Comparison of ENCODE assay signal across 8 mouse cellular contexts in the genomic region with DNA sequence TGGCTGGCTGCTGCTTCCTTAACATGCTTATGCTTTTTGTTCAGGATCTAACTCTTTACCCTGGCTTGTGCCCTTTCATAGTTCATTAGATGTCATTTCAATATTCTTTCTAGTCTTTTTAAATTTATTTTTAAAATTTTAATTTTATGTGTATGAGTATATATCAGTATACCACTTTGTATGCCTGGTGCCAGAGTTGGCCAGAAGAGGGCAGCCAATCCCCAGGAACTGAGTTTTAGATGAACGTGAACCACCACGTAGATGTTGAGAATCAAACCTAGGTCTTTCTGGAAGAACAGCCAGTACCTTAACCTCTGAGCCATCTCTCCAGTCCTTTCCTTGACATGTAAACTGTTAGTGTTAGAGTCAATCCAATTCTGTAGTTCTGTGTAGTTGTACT. TPM values are rescaled to one million over a fixed set of nuclear protein-coding genes. Genes with fewer than 3 reads are reported as not detected.
DNase-seq lines count a peak whose midpoint lies in the region; ATAC-seq and TF ChIP-seq lines count a peak whose summit lies in the region.

No protein-coding gene starts in this region.

- no peak for TF ChIP-seq EP300 in stomach, postnatal 0 days (optimal IDR thresholded peaks at IDR 0.05)

- ATAC-seq in kidney, embryonic 14.5 days (ENCODE audit: low FRiP score, low TSS enrichment), result no peak
- ATAC-seq in liver, embryonic 16.5 days (ENCODE audit: low read depth), result peak; percentile 39; the same call in 1 of the 2 replicates
- no peak for ATAC-seq in stomach, postnatal 0 days (ENCODE audit: low FRiP score, low TSS enrichment)
- ATAC-seq in forebrain, embryonic 12.5 days (ENCODE audit: low FRiP score), result no peak

- H3K27me3 ChIP-seq in kidney, embryonic 14.5 days (ENCODE audit: control insufficient read depth, insufficient read depth, low read length), result no peaks in the 10 kb centered on the region
- no peaks in the 10 kb centered on the region for H3K27me3 ChIP-seq in liver, embryonic 16.5 days (ENCODE audit: control insufficient read depth, insufficient read depth, low read depth, low read length)
- H3K27me3 ChIP-seq in stomach, postnatal 0 days (ENCODE audit: control insufficient read depth, insufficient read depth, low read length), result no peaks in the 10 kb centered on the region
- no peaks in the 10 kb centered on the region for H3K27me3 ChIP-seq in forebrain, embryonic 12.5 days

- H3K4me3 ChIP-seq in kidney, embryonic 14.5 days (ENCODE audit: low read length), result no peak overlapping the region
- no peak overlapping the region for H3K4me3 ChIP-seq in liver, embryonic 16.5 days (ENCODE audit: low read depth, low read length)
- no peak overlapping the region for H3K4me3 ChIP-seq in stomach, postnatal 0 days (ENCODE audit: low read depth, low read length)
- no peak overlapping the region for H3K4me3 ChIP-seq in forebrain, embryonic 12.5 days (replicated peaks)

- TF ChIP-seq CTCF in stomach, postnatal 0 days (IDR thresholded peaks at IDR 0.05; ENCODE audit: low read depth), result peak; percentile 52

- no peaks in the 10 kb centered on the region for H3K4me1 ChIP-seq in kidney, embryonic 14.5 days (ENCODE audit: control insufficient read depth, insufficient read depth, low read length)
- H3K4me1 ChIP-seq in liver, embryonic 16.5 days (ENCODE audit: control insufficient read depth, low read depth, low read length), result no peaks in the 10 kb centered on the region; the same call in 1 of the 2 replicates
- no peaks in the 10 kb centered on the region for H3K4me1 ChIP-seq in stomach, postnatal 0 days (replicated peaks; ENCODE audit: control insufficient read depth, insufficient read depth)
- no peaks in the 10 kb centered on the region for H3K4me1 ChIP-seq in forebrain, embryonic 12.5 days

- no peak overlapping the region for H3K9ac ChIP-seq in kidney, embryonic 14.5 days (ENCODE audit: low read depth, low read length)
- no peak overlapping the region for H3K9ac ChIP-seq in liver, embryonic 16.5 days (ENCODE audit: low read depth, low read length)
- H3K9ac ChIP-seq in stomach, postnatal 0 days (ENCODE audit: low read length), result no peak overlapping the region
- no peak overlapping the region for H3K9ac ChIP-seq in forebrain, embryonic 12.5 days

- no peaks in the 10 kb centered on the region for H3K36me3 ChIP-seq in kidney, embryonic 14.5 days (ENCODE audit: control insufficient read depth, insufficient read depth, low read length)
- no peaks in the 10 kb centered on the region; the same call in 1 of the 2 replicates for H3K36me3 ChIP-seq in liver, embryonic 16.5 days (ENCODE audit: control insufficient read depth, insufficient read depth)
- no peaks in the 10 kb centered on the region for H3K36me3 ChIP-seq in stomach, postnatal 0 days (ENCODE audit: control insufficient read depth, insufficient read depth, low read length)
- no peaks in the 10 kb centered on the region for H3K36me3 ChIP-seq in forebrain, embryonic 12.5 days (replicated peaks)

- H3K9me3 ChIP-seq in kidney, embryonic 14.5 days (ENCODE audit: control insufficient read depth, low read length), result no peaks in the 10 kb centered on the region
- no peaks in the 10 kb centered on the region for H3K9me3 ChIP-seq in liver, embryonic 16.5 days (replicated peaks; ENCODE audit: control insufficient read depth, low read length)
- H3K9me3 ChIP-seq in stomach, postnatal 0 days (ENCODE audit: control insufficient read depth, low read length), result no peaks in the 10 kb centered on the region
- no peaks in the 10 kb centered on the region for H3K9me3 ChIP-seq in forebrain, embryonic 12.5 days

- no peak overlapping the region for H3K4me2 ChIP-seq in kidney, embryonic 14.5 days (replicated peaks; ENCODE audit: low read depth, low read length)
- no peak overlapping the region for H3K4me2 ChIP-seq in liver, embryonic 16.5 days (ENCODE audit: low read depth, low read length)
- no peak overlapping the region for H3K4me2 ChIP-seq in stomach, postnatal 0 days (replicated peaks; ENCODE audit: low read depth)
- H3K4me2 ChIP-seq in forebrain, embryonic 12.5 days, result no peak overlapping the region

- whole genome bisulfite sequencing in kidney, embryonic 14.5 days, result 95% methylated on average over 2 of the region's 2 CpGs
- 72% methylated on average over 2 of the region's 2 CpGs for WGBS in liver, embryonic 16.5 days (ENCODE audit: insufficient replicate concordance)
- WGBS in stomach, postnatal 0 days, result 92% methylated on average over 2 of the region's 2 CpGs
- WGBS in forebrain, embryonic 12.5 days, result 94% methylated on average over 2 of the region's 2 CpGs

- DNase-seq in kidney, adult 9 months, result peak; percentile 35
- peak; percentile 14 for DNase-seq in NIH3T3 (ENCODE audit: low read depth)
- DNase-seq in stomach, postnatal 0 days (ENCODE audit: low spot score), result peak; percentile 14
- no peak for DNase-seq in cerebellum, postnatal 36 days
- DNase-seq in layer of hippocampus, adult 8-10 months (ENCODE audit: low spot score in 2 of 2), result no peak

- no peak overlapping the region for H3K27ac ChIP-seq in kidney, embryonic 14.5 days (ENCODE audit: low read depth, low read length)
- no peak overlapping the region for H3K27ac ChIP-seq in liver, embryonic 16.5 days (ENCODE audit: low read length)
- H3K27ac ChIP-seq in stomach, postnatal 0 days (replicated peaks), result no peak overlapping the region
- H3K27ac ChIP-seq in forebrain, embryonic 12.5 days, result no peak overlapping the region

RNA-seq across cellular contexts. Expression of a gene that starts 14.1 kb away (rescaled TPM):
- polyA plus RNA-seq in kidney, embryonic 14.5 days (2014; fragmentation: Nextera tagmentation; extraction: Ambion mirVana), result 10.9 and 18.0 TPM in 2 replicates
- polyA plus RNA-seq in liver, embryonic 16.5 days (2015; fragmentation: Nextera tagmentation; extraction: Ambion mirVana), result 9.9 and 10.4 TPM in 2 replicates
- polyA plus RNA-seq in stomach, postnatal 0 days (2015; fragmentation: Nextera tagmentation; extraction: Ambion mirVana), result 7.9 and 10.1 TPM in 2 replicates
- 18.2 and 22.4 TPM in 2 replicates for polyA plus RNA-seq in forebrain, embryonic 12.5 days (2016; fragmentation: Nextera tagmentation; extraction: Ambion mirVana)
- 10 to 100 TPM; 23.3 to 32.6 (median 26.6) TPM for total RNA-seq in layer of hippocampus, adult 8-10 months (2022)

RNA-seq across cellular contexts. Expression of a gene that starts 30.0 kb away (rescaled TPM):
- 36.3 and 58.9 TPM in 2 replicates for polyA plus RNA-seq in kidney, embryonic 14.5 days (2014; fragmentation: Nextera tagmentation; extraction: Ambion mirVana)
- 81.6 and 96.4 TPM in 2 replicates for polyA plus RNA-seq in liver, embryonic 16.5 days (2015; fragmentation: Nextera tagmentation; extraction: Ambion mirVana)
- polyA plus RNA-seq in stomach, postnatal 0 days (2015; fragmentation: Nextera tagmentation; extraction: Ambion mirVana), result 11.0 and 12.4 TPM in 2 replicates
- polyA plus RNA-seq in forebrain, embryonic 12.5 days (2016; fragmentation: Nextera tagmentation; extraction: Ambion mirVana), result 139 and 151 TPM in 2 replicates
- 10 to 100 TPM; 12.1 to 14.0 (median 12.9) TPM for total RNA-seq in layer of hippocampus, adult 8-10 months (2022)

RNA-seq across cellular contexts. Expression of a gene that starts 58.8 kb away (rescaled TPM):
- polyA plus RNA-seq in kidney, embryonic 14.5 days (2014; fragmentation: Nextera tagmentation; extraction: Ambion mirVana), result 59.6 and 78.4 TPM in 2 replicates
- polyA plus RNA-seq in liver, embryonic 16.5 days (2015; fragmentation: Nextera tagmentation; extraction: Ambion mirVana), result 13.7 and 18.5 TPM in 2 replicates
- polyA plus RNA-seq in stomach, postnatal 0 days (2015; fragmentation: Nextera tagmentation; extraction: Ambion mirVana), result 32.8 and 35.1 TPM in 2 replicates
- 99.9 and 103 TPM in 2 replicates for polyA plus RNA-seq in forebrain, embryonic 12.5 days (2016; fragmentation: Nextera tagmentation; extraction: Ambion mirVana)
- total RNA-seq in layer of hippocampus, adult 8-10 months (2022), result 100 to 1,000 TPM in 1 of 4 experiments, 10 to 100 TPM in 3; 90.0 to 103 (median 94.6) TPM

Comparison
In these comparisons a context has a peak if more than half of its experiments do, and no peak if none do; other contexts are left out.
1. DNase-seq: peak in kidney, adult 9 months (single experiment), NIH3T3 (single experiment) and stomach, postnatal 0 days (single experiment); none in cerebellum, postnatal 36 days (0 of 2) and layer of hippocampus, adult 8-10 months (0 of 2).